Mouse (Mus musculus): Measurements from ENCODE around the gene Ndfip2. TPM values are rescaled to one million over a fixed set of nuclear protein-coding genes. Genes with fewer than 3 reads are reported as not detected.

Ndfip2 gene
- polyA plus RNA-seq, 1 experiment from 2014 or later = 35.3 TPM

Other genes with a start within 250 kb of the Ndfip2 start
- gene Rbm26, start 81.2 kb upstream of the Ndfip2 start, polyA plus RNA-seq (2014; fragmentation: Nextera tagmentation; extraction: Ambion mirVana) = 25.4 and 28.7 TPM in 2 replicates